Mouse (Mus musculus) spleen, adult 2 months (tissue): ENCODE data around the gene Map4k3. TPM values are rescaled to one million over a fixed set of nuclear protein-coding genes. Genes with fewer than 3 reads are reported as not detected.
"Not testable (repeated sequence)": the region's sequence is repeated elsewhere in the genome, so short reads cannot be mapped to it uniquely, and the experiment has no call there.

Source experiments
- DNase-seq, 2 experiments: peaks; one replicate each; pipeline versions ENCODE4 v3.0.0 to v3.0.0-alpha.2; 2012 to 2021; ENCODE audit warnings: low spot score in 2 of 2, low read depth in 1 of 2
- H3K27ac ChIP-seq: fragments of 200-500 bp; 2 replicates; pipeline ENCODE4 v1.5.1; 2012; ENCODE audit warnings: low read length, inconsistent platforms; ENCODE audit not compliant: insufficient read depth
- H3K27me3 ChIP-seq: fragments of 200-500 bp; 2 replicates; pipeline ENCODE4 v1.6.1; 2012; ENCODE audit warnings: mild to moderate bottlenecking, moderate library complexity, low read length, inconsistent platforms; ENCODE audit not compliant: control insufficient read depth, insufficient read depth
- H3K36me3 ChIP-seq: fragments of 200-500 bp; 2 replicates; pipeline ENCODE4 v1.6.1; 2012; ENCODE audit warnings: mild to moderate bottlenecking, low read length, inconsistent platforms; ENCODE audit not compliant: control insufficient read depth, insufficient read depth
- H3K4me1 ChIP-seq: fragments of 200-500 bp; 2 replicates; pipeline ENCODE4 v1.6.1; 2011; ENCODE audit warnings: inconsistent platforms; ENCODE audit not compliant: control insufficient read depth, insufficient read depth, insufficient read length
- H3K4me3 ChIP-seq: fragments of 200-500 bp; 2 replicates; pipeline ENCODE4 v1.5.1; 2011; ENCODE audit warnings: mild to moderate bottlenecking, inconsistent platforms; ENCODE audit not compliant: insufficient read depth, insufficient read length; ENCODE audit errors: extremely low read depth
- CTCF ChIP-seq: fragments of 200-500 bp; IDR thresholded peaks from 2 replicates; pipeline ENCODE4 v1.5.1; 2011; ENCODE audit warnings: mild to moderate bottlenecking, inconsistent platforms; ENCODE audit not compliant: insufficient read depth, insufficient read length, insufficient replicate concordance; ENCODE audit errors: extremely low read depth
- POLR2A ChIP-seq: fragments of 200-500 bp; IDR thresholded peaks from 2 replicates; pipeline ENCODE4 v1.6.1; 2011; ENCODE audit warnings: low read depth, low read length, inconsistent platforms
- WGBS: fragments of 180-500 bp; shearing (Covaris S2); methylation state at CpG from one replicate; pipeline ENCODE4 v1.1.7; 2018; 5-methylcytosine and 5-hydroxymethylcytosine counted together
- polyA plus RNA-seq: library from polyadenylated mRNA; depleted of rRNA; stranded (reverse); fragments of >200 nt; gene quantifications from 2 replicates; pipeline ENCODE4 v1.2.3, GENCODE M21; 2012

Gene Map4k3
- polyA plus RNA-seq, 1 experiment: 4.3 TPM

GRCm38 (mm10) chr17:80763065-80763681, 34.9 kb upstream of the Map4k3 start:
- no peak overlapping the region for H3K4me3 ChIP-seq
- H3K27me3 ChIP-seq: no peaks in the 10 kb centered on the region; the same call in 1 of the 2 replicates
- H3K27ac ChIP-seq: no peak overlapping the region
- no peaks in the 10 kb centered on the region for H3K36me3 ChIP-seq
- WGBS: 20% methylated on average over 11 of the region's 11 CpGs
- no peak for DNase-seq
- TF ChIP-seq CTCF (no peak), POLR2A (no peak)
- peaks cover 6% of the 10 kb centered on the region; the same call in 1 of the 2 replicates for H3K4me1 ChIP-seq

GRCm38 (mm10) chr17:80762391-80763040, 34.2 kb upstream of the Map4k3 start:
- H3K4me1 ChIP-seq: peaks cover 6% of the 10 kb centered on the region; the same call in 1 of the 2 replicates
- H3K27ac ChIP-seq: no peak overlapping the region
- no peak overlapping the region for H3K4me3 ChIP-seq
- no peaks in the 10 kb centered on the region for H3K27me3 ChIP-seq
- WGBS: 14% methylated on average over 9 of the region's 9 CpGs
- TF ChIP-seq CTCF (no peak), POLR2A (no peak)
- peak in 1 of 2 experiments; percentile 22 for DNase-seq
- H3K36me3 ChIP-seq: no peaks in the 10 kb centered on the region

GRCm38 (mm10) chr17:80761191-80761590, 32.9 kb upstream of the Map4k3 start:
- not testable (repeated sequence) for H3K36me3 ChIP-seq, H3K4me1 ChIP-seq, H3K27ac ChIP-seq, H3K4me3 ChIP-seq, DNase-seq, H3K27me3 ChIP-seq
- WGBS: 68% methylated on average over 8 of the region's 8 CpGs

GRCm38 (mm10) chr17:80760344-80761145, 32.3 kb upstream of the Map4k3 start:
- TF ChIP-seq CTCF (no peak), POLR2A (no peak)
- no peaks in the 10 kb centered on the region for H3K27me3 ChIP-seq
- peaks cover 6% of the 10 kb centered on the region; the same call in 1 of the 2 replicates for H3K4me1 ChIP-seq
- H3K27ac ChIP-seq: no peak overlapping the region
- DNase-seq: no peak
- H3K36me3 ChIP-seq: no peaks in the 10 kb centered on the region
- 89% methylated on average over 16 of the region's 16 CpGs for WGBS
- H3K4me3 ChIP-seq: no peak overlapping the region

- Histone ChIP-seq H3K4me1 (no peaks in the 10 kb centered on the region), H3K4me3 (no peak overlapping the region), H3K36me3 (no peaks in the 10 kb centered on the region), H3K27ac (no peak overlapping the region), H3K27me3 (no peaks in the 10 kb centered on the region)
- TF ChIP-seq CTCF (no peak), POLR2A (no peak)
- WGBS: 73% methylated on average over 5 of the region's 5 CpGs
- no peak for DNase-seq
Observed at GRCm38 (mm10) chr17:80756043-80756442, 27.8 kb upstream of the Map4k3 start.

GRCm38 (mm10) chr17:80755076-80755871, 27.0 kb upstream of the Map4k3 start:
- 81% methylated on average over 9 of the region's 9 CpGs for WGBS
- no peak overlapping the region for H3K4me3 ChIP-seq
- H3K27ac ChIP-seq: peak overlapping the region; percentile 29; the same call in 1 of the 2 replicates
- H3K27me3 ChIP-seq: no peaks in the 10 kb centered on the region
- TF ChIP-seq POLR2A (no peak), CTCF (no peak)
- H3K36me3 ChIP-seq: no peaks in the 10 kb centered on the region
- no peaks in the 10 kb centered on the region for H3K4me1 ChIP-seq
- no peak for DNase-seq

GRCm38 (mm10) chr17:80754589-80754988, 26.3 kb upstream of the Map4k3 start:
- WGBS: 44% methylated on average over 8 of the region's 8 CpGs
- Histone ChIP-seq H3K36me3 (no peaks in the 10 kb centered on the region), H3K4me1 (no peaks in the 10 kb centered on the region), H3K27me3 (no peaks in the 10 kb centered on the region), H3K4me3 (no peak overlapping the region), H3K27ac (peak overlapping the region; percentile 29; the same call in 1 of the 2 replicates)
- TF ChIP-seq CTCF: no peak
- no peak for TF ChIP-seq POLR2A
- DNase-seq: no peak
